Mouse (Mus musculus) intestine, embryonic 14.5 days (tissue): ENCODE results near the gene Sys1. TPM values are rescaled to one million over a fixed set of nuclear protein-coding genes. Genes with fewer than 3 reads are reported as not detected.

Experiments
- polyA plus RNA-seq: library from polyadenylated mRNA; unstranded; fragments of >200 nt; fragmentation: Nextera tagmentation; extraction: Ambion mirVana; gene quantifications from 2 replicates; pipeline ENCODE4 v1.2.1, GENCODE M21; 2014

Sys1 gene
- polyA plus RNA-seq, 1 experiment from 2014 or later, result 65.2 TPM

Other genes with a start within 250 kb of the Sys1 start
- gene Wfdc15b, start 235.3 kb upstream of the Sys1 start, polyA plus RNA-seq, result 18.9 and 31.3 TPM in 2 replicates
- gene Svs2, start 218.5 kb upstream of the Sys1 start, polyA plus RNA-seq, result not detected in 2 replicates
- not detected in 2 replicates for gene Svs3b, start 200.3 kb upstream of the Sys1 start, polyA plus RNA-seq
- not detected in 2 replicates for gene Svs4, start 178.5 kb upstream of the Sys1 start, polyA plus RNA-seq
- gene Svs3a, start 167.7 kb upstream of the Sys1 start, polyA plus RNA-seq, result not detected in 2 replicates
- gene Svs6, start 140.2 kb upstream of the Sys1 start, polyA plus RNA-seq, result not detected in 2 replicates
- 0.31 TPM in 1 of 2 replicates, not detected in the other for gene Svs5, start 124.2 kb upstream of the Sys1 start, polyA plus RNA-seq
- 0.32 TPM in 1 of 2 replicates, not detected in the other for gene Slpi, start 67.9 kb upstream of the Sys1 start, polyA plus RNA-seq
- gene Rbpjl, start 53.8 kb upstream of the Sys1 start, polyA plus RNA-seq, result 0.07 and 10.4 TPM in 2 replicates
- gene Matn4, start 51.8 kb upstream of the Sys1 start, polyA plus RNA-seq, result 1.7 and 1.9 TPM in 2 replicates
- 104 and 110 TPM in 2 replicates for gene Sdc4, start 13.1 kb upstream of the Sys1 start, polyA plus RNA-seq
- gene Gm20458, start 4.0 kb downstream of the Sys1 start, polyA plus RNA-seq, result 11.6 and 17.4 TPM in 2 replicates
- not detected in 2 replicates for gene Trp53tg5, start 16.8 kb downstream of the Sys1 start, polyA plus RNA-seq
- 9.4 and 12.5 TPM in 2 replicates for gene Dbndd2, start 29.1 kb downstream of the Sys1 start, polyA plus RNA-seq
- 72.4 and 79.7 TPM in 2 replicates for gene Pigt, start 40.6 kb downstream of the Sys1 start, polyA plus RNA-seq
- gene Wfdc2, start 105.4 kb downstream of the Sys1 start, polyA plus RNA-seq, result 79.5 and 85.7 TPM in 2 replicates
- gene Spint3, start 116.5 kb downstream of the Sys1 start, polyA plus RNA-seq, result not detected in 2 replicates
- 1.5 and 3.2 TPM in 2 replicates for gene Wfdc6a, start 128.5 kb downstream of the Sys1 start, polyA plus RNA-seq
- gene Eppin, start 136.6 kb downstream of the Sys1 start, polyA plus RNA-seq, result not detected in 2 replicates
- not detected in 2 replicates for gene Wfdc6b, start 156.6 kb downstream of the Sys1 start, polyA plus RNA-seq
- not detected in 2 replicates for gene Wfdc8, start 156.7 kb downstream of the Sys1 start, polyA plus RNA-seq
- gene Wfdc16, start 181.8 kb downstream of the Sys1 start, polyA plus RNA-seq, result not detected in 2 replicates
- gene Wfdc10, start 199.1 kb downstream of the Sys1 start, polyA plus RNA-seq, result 1.2 TPM in 1 of 2 replicates, not detected in the other
- gene Wfdc9, start 199.6 kb downstream of the Sys1 start, polyA plus RNA-seq, result not detected in 2 replicates
- not detected in 2 replicates for gene Wfdc11, start 217.1 kb downstream of the Sys1 start, polyA plus RNA-seq
- 0.28 TPM in 2 replicates for gene Wfdc13, start 228.1 kb downstream of the Sys1 start, polyA plus RNA-seq
- gene Spint4, start 241.5 kb downstream of the Sys1 start, polyA plus RNA-seq, result not detected in 2 replicates